Mouse (Mus musculus): ENCODE data around the gene Rdh8. TPM values are rescaled to one million over a fixed set of nuclear protein-coding genes. Genes with fewer than 3 reads are reported as not detected.
A peak's percentile ranks its signal among the peaks of the same experiment; 100 is the strongest.
"Not testable (repeated sequence)": the region's sequence is repeated elsewhere in the genome, so short reads cannot be mapped to it uniquely, and the experiment has no call there.

Rdh8 gene
- total RNA-seq, 2 experiments from 2014 or later, result not detected

DNA sequence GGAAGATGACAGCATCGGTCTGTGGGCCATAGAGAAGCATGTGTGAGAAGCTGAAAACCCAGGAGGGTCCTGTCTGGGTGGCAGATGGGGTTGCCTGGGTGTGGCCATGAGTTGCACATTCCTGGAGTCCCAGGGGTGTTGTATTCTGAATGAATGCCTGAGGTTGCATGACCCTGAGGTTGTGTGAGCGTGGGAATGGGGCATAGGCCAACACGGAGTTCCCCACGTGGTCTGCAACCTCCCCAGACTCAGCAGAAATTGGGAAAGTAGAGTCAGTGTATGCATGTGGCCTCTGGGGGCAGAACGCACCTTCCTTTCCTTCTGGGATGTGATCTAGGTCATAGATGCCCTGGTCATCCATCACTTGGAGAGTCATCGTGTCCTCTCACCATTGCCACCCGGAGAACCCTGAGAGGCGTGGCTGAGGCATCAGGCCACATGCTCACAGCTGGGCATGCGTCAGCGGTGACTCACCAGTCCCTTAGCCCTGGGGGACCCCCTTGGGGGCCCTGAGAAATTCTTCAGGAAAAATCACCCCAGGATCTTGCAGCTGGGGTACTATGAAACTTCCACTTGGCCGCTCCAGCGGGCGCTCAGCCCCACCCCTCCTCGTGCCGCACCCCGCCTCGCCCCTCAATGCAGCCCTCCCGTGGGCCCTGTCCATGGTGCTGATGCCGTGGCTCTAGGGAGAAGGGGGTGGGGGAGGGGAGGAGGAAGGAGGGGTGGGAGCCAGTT lies 5.6 kb upstream of the Rdh8 start:
- intact Hi-C loops (cut with DNase I), result no loop called here
- H3K4me3 ChIP-seq, result no peak overlapping the region
- no peak overlapping the region for H3K27ac ChIP-seq
- TF ChIP-seq CTCF (IDR thresholded peaks at IDR 0.05), result no peak; the same call in 1 of the 2 replicates
- no peak for DNase-seq (ENCODE audit: extremely low spot score in 1 of 2, low spot score in 2 of 2)

GRCm38 (mm10) chr9:20814521-20815272 lies 3.6 kb upstream of the Rdh8 start, which contains the start of gene Col5a3:
Gene Col5a3 (minus strand): TSS chr9:20815067.
- Histone ChIP-seq H3K27ac (no peak within 1 kb of the TSS), H3K4me3 (0 out of 2 replicates have a peak within 1 kb of the TSS, but pooled peaks have one; percentile 7)
- TF ChIP-seq CTCF (IDR thresholded peaks at IDR 0.05), result no peak
- intact Hi-C loops (cut with DNase I), result no loop called here
- DNase-seq (ENCODE audit: extremely low spot score in 1 of 2, low spot score in 2 of 2), result no peak

DNA sequence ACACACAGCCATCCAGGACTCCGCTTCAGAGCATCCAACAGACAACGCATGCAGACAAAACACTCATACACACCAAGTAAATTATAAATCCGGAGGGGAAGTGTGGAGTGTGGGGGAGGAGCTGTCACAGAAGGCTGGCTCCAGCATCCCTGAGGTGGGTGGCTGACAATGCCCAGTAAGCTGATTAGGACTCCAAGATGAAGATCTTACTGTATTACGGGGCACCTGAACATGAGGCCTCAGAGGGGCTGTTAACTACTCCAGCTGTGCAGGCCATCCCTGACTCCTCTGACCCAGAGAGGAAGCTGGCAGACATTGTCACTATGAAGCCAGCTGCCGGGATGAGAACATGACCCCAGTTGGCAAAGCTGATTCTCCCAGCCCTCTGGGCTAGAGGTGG lies 1.7 kb downstream of the Rdh8 start:
- TF ChIP-seq CTCF (IDR thresholded peaks at IDR 0.05), result no peak
- no peak overlapping the region for H3K27ac ChIP-seq
- intact Hi-C loops (cut with DNase I), result no loop called here

DNA sequence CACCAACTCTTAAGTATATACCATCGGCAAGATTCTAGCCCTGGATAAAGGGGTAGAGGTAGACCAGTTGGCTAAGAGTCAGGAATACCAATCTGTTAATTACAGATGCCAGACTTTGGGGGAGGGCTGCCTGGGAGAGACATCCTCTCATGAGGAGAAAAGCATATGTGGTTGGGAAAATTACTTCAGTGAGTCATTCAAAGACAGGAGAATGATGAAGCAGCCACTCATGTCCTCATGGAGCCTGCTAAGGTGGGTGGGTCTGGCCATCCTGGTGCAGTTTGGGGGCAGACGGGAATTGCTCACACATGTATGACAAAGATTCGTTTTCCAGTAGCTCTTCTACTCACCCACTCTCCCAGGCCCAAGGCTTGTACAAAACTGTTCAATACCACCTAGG lies 4.5 kb downstream of the Rdh8 start:
- Histone ChIP-seq H3K4me3 (no peak overlapping the region), H3K27ac (no peak overlapping the region)
- DNase-seq (ENCODE audit: extremely low spot score in 1 of 2, low spot score in 2 of 2), result peak in 1 of 2 experiments; percentile 17
- no peak for TF ChIP-seq CTCF (IDR thresholded peaks at IDR 0.05)
- intact Hi-C loops (cut with DNase I), result no loop called here

More for the DNA sequence above, 1.7 kb downstream of the Rdh8 start:
- H3K4me3 ChIP-seq, result no peak overlapping the region
- no peak for DNase-seq (ENCODE audit: extremely low spot score in 1 of 2, low spot score in 2 of 2)

GRCm38 (mm10) chr9:20825781-20826180 lies 7.5 kb downstream of the Rdh8 start:
- Histone ChIP-seq H3K4me3 (no peak overlapping the region), H3K27ac (no peak overlapping the region)
- DNase-seq (ENCODE audit: extremely low spot score in 1 of 2, low spot score in 2 of 2), result no peak
- intact Hi-C loops (cut with DNase I), result no loop called here
- no peak for TF ChIP-seq CTCF (IDR thresholded peaks at IDR 0.05)

DNA sequence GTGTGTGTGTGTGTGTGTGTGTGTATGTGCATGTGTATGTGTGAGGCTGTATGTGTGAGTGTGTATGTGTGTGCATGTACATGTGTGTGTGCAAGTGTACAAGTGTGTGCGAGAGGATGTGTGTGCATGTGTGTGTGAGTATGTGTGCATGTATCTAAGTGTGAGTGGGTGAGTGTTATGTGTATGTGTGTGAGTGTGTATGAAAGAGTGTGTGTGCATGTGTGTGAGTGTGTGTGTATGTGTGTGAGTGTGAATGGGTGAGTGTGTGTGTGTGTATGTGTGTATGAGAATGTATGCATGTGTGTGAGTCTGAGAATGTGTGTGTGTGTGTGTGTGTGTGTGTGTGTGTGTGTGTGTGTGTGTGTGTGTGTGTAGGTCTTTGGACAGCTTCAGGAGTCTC lies 9.8 kb downstream of the Rdh8 start:
- no peak for TF ChIP-seq CTCF (IDR thresholded peaks at IDR 0.05)
- H3K4me3 ChIP-seq, result no peak overlapping the region
- H3K27ac ChIP-seq, result no peak overlapping the region
- intact Hi-C loops (cut with DNase I), result no loop called here
- no peak for DNase-seq (ENCODE audit: extremely low spot score in 1 of 2, low spot score in 2 of 2)

GRCm38 (mm10) chr9:20830901-20831643 lies 12.8 kb downstream of the Rdh8 start:
- intact Hi-C loops (cut with DNase I), result loop anchor here (1.0 to 10.0 kb wide), 4 partner anchors 26 to 366 kb away; partner anchors contain the start of gene Zfp26
- Histone ChIP-seq H3K4me3 (no peak overlapping the region), H3K27ac (no peak overlapping the region)
- peak; percentile 98 for TF ChIP-seq CTCF (IDR thresholded peaks at IDR 0.05)
- peak; percentile 92 to 95 for DNase-seq (ENCODE audit: extremely low spot score in 1 of 2, low spot score in 2 of 2)

GRCm38 (mm10) chr9:20834881-20835280 lies 16.6 kb downstream of the Rdh8 start:
- H3K27ac ChIP-seq, result no peak overlapping the region
- no peak for TF ChIP-seq CTCF (IDR thresholded peaks at IDR 0.05)
- H3K4me3 ChIP-seq, result no peak overlapping the region
- intact Hi-C loops (cut with DNase I), result loop anchor here (5.0 to 10.0 kb wide), 2 partner anchors 173 to 370 kb away; partner anchors contain the start of gene Zfp26
- no peak for DNase-seq (ENCODE audit: extremely low spot score in 1 of 2, low spot score in 2 of 2)

DNA sequence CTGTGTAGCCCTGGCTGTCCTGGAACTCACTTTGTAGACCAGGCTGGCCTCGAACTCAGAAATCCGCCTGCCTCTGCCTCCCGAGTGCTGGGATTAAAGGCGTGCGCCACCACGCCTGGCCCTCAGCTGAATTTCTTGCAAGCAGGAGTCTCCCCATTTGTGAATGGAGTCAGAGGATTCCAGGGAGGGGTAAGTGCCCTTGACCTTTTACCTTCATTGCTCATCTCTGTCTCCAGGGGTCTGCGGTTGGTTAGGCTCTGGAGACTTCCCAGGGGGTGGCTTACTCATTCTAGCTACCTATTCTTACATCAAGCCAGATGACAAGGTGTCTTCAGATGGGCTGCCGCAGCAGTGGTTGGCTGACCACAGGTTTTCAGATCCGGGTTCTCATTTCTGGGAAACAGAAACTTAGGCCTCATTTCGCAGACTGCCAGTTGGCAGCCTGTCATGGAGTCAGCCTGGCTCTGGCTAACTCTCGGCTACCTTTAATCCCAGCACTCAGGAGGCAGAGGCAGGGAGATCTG lies 17.2 kb downstream of the Rdh8 start:
- H3K27ac ChIP-seq; H3K4me3 ChIP-seq; DNase-seq (ENCODE audit: extremely low spot score in 1 of 2, low spot score in 2 of 2): not testable (repeated sequence)
- intact Hi-C loops (cut with DNase I), result loop anchor here (10.0 kb wide), 1 partner anchor 371 kb away; the partner anchor contains the start of gene Zfp26

DNA sequence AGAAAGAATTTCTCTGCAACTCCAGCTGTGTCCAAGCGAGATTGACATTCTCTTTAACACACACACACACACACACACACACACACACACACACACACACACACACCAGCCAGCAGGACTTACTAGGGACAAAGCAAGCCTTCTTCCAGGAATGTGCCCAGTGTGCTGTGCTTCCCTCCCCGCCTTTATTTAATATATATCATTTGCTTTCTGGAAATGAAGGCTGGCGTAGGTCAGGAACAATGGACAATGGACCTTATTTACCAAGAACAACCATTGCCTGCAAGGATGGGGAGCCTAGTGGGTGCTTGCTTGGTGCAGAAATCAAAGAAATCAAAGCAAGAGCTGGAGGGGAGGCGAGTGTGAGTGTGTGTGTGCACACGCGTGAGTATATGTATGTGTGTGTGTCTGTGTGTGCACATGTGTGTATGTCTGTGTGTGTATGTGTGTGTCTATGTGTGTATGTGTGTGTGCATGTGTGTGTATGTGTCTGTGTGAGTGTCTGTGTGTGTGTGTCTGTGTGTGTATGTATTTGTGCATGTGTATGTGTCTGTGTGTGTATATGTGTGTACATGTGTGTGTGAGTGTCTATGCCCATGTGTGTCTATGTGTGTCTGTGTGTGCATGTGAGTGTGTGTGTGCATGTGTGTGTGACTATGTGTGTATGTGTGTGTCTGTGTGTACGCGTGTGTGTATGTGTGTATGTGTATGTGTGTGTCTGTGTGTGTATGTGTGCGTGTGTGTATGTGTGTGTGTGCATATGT lies 19.1 kb downstream of the Rdh8 start:
- intact Hi-C loops (cut with DNase I), result loop anchor here (10.0 kb wide), 1 partner anchor 373 kb away; the partner anchor contains the start of gene Zfp26
- Histone ChIP-seq H3K4me3 (no peak overlapping the region), H3K27ac (no peak overlapping the region)
- DNase-seq (ENCODE audit: extremely low spot score in 1 of 2, low spot score in 2 of 2), result no peak
- no peak for TF ChIP-seq CTCF (IDR thresholded peaks at IDR 0.05)

- intact Hi-C loops (cut with DNase I), result loop anchor here (10.0 kb wide), 1 partner anchor 374 kb away; the partner anchor contains the start of gene Zfp26
- H3K4me3 ChIP-seq, result no peak overlapping the region
These were observed 20.6 kb downstream of the Rdh8 start for GRCm38 (mm10) chr9:20838931-20839330.

More at GRCm38 (mm10) chr9:20838931-20839330, 20.6 kb downstream of the Rdh8 start:
- DNase-seq (ENCODE audit: extremely low spot score in 1 of 2, low spot score in 2 of 2), result no peak
- no peak overlapping the region for H3K27ac ChIP-seq
- TF ChIP-seq CTCF (IDR thresholded peaks at IDR 0.05), result no peak
